Mouse (Mus musculus) bone marrow, adult 2 months (tissue): Measurements from ENCODE around the gene Tssk6.

Experiments
- CTCF ChIP-seq: fragments of 200-500 bp; IDR thresholded peaks from 2 replicates; pipeline ENCODE4 v1.5.1; 2011; ENCODE audit warnings: low read length, control low read depth; ENCODE audit not compliant: control insufficient read depth, insufficient read depth
- POLR2A ChIP-seq: fragments of 200-500 bp; IDR thresholded peaks from 2 replicates; pipeline ENCODE4 v1.6.1; 2011; ENCODE audit warnings: low read depth, mild to moderate bottlenecking, control low read depth, low read length, borderline replicate concordance; ENCODE audit not compliant: control insufficient read depth

- TF ChIP-seq CTCF (no peak), POLR2A (no peak)
Observed at GRCm38 (mm10) chr8:69933811-69934210, 31.8 kb downstream of the Tssk6 start.
